Mouse (Mus musculus): ENCODE results near the gene Itga5.
"Not testable (repeated sequence)": the region's sequence is repeated elsewhere in the genome, so short reads cannot be mapped to it uniquely, and the experiment has no call there.

The Itga5 gene

DNA sequence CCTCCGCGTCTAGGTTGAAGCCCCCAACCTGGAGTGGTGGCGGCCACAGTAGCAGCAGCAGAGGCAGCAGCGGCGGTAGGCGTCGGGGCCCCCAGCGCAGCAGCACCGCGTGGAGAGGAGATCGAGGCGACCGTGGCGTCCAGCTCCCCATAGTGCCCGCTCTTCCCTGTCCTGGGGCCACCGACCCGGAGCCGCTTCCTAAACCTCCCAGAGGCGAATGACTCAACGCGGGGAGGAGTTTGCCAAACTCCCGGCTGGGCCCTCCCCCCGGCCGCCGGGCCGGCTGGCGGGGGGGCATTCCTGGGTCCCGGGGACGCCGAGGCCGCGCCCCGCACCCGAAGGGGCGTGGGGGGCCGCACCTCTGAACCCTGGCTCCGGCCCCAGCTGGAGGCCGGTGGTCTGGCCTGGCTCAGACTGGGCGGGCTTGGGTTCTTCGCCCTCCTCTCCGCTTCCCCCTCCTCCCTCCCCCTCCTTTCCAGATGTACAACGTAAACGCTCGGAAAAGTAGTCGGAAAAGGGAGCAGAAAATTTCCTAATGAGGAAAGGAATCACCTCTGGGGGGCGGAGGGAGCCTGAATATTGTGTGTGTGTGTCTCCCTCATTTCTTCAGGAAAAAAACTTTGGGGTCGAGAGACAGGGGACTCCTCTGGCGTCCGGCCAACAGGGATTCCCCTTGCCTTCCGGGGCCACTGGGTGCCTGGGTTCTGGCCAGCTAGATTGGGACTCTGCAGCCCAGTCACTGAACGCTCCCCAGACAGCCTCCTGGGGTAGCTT is at the start of gene Itga5:
Gene Itga5 (minus strand): TSS at position 388 of the 774 bp plus-strand sequence.
- DNase-seq = no peak

DNA sequence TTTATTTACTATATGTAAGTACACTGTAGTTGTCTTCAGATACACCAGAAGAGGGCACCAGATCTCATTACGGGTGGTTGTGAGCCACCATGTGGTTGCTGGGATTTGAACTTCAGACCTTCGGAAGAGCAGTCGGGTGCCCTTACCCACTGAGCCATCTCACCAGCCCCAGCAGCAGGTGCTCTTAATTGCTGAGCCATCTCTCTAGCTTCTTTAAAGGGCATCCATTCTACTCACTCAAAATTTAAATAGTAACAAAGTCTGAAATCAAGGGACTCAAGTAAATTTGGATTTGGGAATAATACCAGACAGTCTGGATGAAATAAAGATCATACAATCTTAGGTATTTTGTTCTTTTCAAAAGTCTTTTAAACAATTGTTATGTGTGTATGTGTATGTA is 39.0 kb upstream of the Itga5 start:
- not testable (repeated sequence) for DNase-seq

DNA sequence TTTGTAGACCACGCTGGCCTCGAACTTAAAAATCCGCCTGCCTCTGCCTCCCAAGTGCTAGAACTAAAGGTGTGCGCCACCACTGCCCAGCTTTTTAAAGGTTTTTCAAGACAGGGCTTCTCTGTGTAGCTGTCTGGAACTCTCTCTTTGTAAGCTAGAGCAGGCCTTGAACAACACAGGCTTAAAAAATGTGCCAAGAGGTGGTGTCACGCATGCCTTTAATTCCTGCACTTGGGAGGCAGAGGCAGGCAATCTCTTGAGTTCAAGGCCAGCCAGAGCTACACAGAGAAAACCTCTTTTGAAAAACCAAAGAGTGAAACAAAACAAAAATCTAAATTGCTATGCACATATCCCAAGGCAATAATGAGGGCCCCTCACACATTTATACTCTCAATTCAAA is 34.8 kb upstream of the Itga5 start:
- no peak for DNase-seq

DNA sequence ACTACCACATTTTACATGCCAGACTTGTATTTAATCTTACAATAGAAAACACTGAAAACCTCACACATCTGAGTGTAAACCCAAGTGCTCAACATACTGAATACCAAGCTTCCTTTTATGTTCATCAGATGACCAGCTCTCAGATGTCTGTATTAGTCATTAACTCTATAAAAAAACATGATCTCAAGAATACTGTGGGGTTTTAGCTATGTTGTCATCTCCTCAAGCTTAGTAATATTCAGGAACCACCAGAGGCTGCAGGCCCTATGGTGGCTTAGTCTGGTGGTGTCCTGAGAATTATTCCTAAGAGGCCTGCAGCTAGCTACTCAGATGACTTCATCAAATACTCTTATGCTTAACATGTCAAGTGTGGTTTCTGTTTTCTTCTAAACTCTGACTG is 27.0 kb upstream of the Itga5 start:
- no peak for DNase-seq

DNA sequence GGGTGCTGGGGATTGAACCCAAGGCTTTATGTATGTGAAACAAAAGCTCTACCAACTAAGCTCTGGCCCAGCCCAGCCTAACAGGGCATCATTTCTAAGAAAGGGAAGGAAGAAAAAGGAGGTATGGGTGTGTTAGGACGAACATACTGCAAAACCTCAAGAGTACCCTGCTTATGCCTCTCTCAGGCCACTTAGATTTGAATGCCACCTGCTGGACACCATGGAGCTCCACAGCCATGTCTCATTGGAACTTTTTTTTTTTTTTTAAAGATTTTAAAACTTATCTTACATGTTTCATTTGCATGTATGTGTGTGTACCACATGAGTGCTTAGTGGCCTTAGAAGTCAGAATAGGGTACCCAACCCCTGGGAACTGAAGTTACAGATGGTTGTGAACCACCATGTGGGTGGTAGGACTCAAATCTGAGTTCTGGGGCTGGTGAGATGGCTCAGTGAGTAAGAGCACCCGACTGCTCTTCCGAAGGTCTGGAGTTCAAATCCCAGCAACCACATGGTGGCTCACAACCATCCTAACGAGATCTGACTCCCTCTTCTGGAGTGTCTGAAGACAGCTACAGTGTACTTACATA is 22.1 kb upstream of the Itga5 start:
- DNase-seq = no peak

DNA sequence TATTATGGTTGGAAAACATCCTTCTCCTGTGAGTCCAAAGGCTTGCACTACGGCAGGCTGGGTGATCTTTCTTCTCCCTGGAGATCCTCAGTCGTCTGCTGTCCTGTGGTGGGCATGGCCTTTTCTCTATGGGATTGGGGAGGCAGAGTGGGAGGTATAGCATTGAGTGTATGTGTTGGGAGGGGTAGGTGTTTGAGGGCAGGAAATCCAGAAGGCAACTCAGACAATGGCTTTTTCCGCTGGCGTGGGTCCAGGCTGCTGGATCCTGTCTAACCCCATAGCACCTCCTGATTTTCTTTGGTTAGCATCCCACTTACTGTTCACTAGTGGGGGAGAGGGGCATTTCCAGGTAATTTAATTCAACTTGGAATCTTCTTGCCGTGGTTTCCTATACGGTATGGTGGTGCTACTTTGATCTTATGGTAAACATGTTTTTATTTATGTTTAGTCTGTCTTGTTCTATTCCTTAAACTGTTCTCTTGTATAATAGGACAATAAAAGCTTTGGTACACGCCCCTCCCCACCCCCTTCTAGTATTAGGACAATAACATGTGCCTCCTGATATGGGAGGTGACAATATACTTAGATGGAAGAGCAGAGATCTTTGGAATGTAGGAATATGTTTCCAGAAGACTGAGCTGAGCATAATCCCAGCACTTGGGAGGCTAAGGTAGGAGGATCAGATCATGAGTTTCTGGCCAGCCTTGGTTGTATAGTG is 17.4 kb upstream of the Itga5 start:
- DNase-seq = no peak

DNA sequence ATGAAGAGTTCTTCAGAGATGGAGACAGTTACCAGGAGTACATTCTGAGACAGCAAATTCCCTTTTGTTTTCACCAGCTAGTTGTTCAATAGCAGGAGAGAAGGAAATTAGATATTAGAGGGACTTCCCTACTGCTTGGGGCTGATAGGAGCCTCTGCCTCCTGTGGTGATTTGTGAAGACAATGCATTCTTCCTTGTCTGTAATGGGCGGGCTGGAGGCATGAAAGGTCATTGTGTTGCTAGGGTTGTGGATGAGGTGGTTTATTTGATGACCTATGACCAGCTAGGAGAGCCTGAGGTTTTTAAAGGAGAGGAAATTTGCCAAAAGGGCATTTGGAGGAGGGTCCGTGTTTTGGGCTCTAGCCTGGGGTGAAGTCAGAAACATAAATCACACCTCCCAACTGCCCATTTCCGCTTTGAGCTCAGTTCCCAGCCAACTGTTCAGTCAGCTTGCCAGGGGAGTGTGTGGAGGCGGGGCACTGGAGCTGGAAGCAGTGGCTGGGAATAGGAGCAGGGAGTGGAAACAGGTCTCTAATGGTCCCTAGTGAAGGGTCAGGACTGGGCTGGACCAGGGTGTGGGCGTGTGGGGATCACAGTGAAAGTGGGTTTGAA is 16.3 kb upstream of the Itga5 start:
- DNase-seq = no peak

DNA sequence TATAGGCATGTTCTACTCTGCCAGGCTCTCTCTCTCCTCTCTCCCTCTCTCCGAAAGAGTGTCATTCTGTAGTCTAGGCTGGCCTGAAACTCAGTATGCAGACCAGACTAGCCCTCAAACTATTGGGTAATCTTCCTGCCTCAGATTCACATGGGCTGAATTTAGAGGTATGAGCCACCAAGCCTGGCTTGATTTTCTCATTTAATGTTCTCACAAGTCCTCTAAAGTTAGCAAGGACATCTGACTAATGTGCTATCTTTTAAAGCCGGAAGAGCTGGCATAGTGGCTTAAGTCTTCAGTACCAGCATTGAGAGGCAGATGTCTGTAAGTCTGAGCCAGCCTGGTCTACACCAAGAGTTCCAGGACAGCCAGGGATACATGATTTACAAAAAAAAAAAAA is 15.5 kb upstream of the Itga5 start:
- no peak for DNase-seq

DNA sequence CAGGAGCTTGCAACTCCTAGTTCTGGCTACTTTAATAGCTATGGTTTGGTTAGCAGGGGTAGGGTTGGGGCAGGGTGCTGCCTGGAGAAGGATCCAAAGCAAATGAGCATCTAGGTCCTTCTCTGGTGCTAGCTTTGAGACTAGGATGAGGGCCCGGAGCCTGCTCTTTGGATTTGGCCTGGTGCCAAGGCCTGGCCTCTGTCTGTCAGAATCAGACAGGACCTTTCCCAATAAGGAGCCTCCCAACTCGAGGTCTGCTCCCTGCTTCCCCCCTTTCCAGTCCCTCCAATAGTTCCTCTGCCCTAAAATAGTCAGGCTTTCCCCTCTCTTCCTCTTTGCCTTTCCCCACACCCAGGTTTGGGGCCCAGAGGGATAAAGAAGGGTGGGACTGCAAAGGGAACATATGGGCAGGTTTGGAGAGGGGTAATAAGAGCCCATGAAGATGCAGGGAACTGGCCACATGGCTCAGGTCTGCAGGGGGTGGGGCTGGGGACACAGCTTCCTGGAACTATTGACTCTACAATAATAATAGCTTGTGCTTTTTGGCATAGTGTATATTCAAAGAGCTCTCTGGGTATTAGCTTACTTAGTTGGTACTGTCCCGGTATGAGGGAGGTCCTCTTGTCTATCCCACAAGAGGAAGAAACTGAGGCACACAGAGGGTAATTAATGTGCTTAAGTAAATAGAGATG is 12.2 kb upstream of the Itga5 start:
- no peak for DNase-seq

DNA sequence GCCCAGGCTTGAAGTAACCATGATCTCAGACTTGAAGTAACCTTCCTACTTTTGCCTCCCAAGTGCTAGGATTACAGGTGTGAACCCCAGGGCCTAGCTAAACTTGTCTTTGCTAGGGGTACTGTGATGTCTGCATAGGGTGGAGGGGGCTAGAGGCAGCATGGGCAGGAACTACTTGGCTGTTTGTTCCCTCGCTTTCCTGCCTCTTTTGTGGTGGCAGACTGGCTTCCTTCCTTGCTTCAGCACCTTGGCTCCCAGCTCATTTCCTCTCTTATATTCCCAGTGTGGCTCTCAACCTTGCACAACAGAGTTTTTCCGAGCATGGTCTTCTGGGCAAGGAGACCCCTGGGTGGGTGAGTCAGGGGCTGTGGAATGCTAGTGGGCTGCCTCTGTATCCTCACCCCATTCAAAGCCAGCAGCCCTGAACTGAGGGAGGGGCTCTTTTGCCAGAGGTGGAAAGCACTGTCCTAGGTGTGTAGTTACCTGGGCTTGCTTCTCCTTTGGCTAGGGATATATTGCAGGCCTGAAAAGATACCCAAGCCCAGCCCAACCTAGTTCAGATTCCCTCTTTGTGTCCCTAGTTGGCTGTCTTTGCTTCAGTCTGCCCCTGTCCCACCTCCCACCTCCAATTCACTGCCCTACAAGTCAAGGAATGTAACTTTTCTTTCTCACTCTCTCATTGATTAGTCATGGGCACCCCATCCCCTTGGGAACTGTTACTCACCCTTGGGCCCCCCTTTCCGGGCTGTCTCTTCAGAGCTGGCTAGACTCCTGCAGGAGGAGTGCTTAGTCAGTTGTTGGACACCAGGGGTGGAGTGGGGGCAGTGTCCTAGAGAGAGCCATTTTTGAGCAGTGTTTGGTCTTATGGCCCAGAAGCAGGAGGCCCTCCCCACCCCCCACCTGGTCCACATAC is 11.4 kb upstream of the Itga5 start:
- no peak for DNase-seq

DNA sequence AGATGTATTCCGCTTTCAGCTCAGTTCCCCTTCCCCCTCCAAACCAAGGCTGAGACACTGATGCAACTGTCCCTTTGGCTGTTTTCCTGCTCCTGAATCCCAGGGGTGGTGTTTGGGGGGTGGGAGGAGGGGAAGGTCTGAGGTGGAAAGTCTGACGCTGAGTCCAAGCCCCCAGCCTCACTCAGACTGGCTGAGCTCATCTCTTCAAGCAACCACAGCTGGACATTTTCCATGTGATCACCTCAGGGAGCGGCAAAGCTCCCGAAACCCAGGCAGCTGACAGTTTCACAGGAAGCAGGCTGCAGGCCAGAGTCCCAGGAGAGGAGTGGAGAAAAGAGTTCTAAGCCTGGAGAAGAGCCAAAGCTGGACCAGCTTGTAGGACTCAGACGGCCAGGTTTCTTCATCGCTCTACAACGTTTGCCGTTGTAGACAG is 10.3 kb upstream of the Itga5 start:
- DNase-seq = no peak

DNA sequence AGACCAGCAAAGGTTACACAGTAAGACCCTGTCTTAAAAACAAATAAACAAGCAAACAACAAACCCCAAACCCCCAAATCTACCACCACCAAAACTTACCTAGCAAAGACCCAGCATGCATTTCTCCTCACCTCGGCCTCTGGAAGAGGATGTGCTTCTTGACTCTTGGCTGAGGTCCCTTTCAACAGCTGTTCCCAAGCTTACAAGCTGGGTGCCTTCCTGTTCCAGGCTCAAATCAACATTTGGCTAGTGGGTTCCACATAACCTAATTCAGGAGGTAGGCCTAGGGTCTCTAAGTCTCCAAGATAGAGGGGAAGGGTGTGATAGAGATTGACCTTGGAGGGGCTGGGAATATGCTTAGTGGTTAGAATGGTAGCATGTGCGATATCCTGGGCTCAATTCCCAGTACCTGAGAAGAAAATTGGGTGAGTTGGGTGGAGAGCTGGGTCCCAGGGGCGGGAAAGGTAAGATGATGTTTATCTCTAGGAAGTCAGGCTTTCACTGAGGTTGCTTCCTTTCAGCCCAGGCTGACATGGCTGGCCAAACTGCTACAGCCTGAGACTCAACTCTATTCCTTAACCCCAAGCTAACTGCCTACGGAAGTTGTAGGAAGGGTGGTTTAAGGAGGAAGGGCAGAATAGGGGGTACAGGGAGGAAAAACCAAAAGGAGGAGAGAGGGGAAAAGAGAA is 8.7 kb upstream of the Itga5 start:
- no peak for DNase-seq

DNA sequence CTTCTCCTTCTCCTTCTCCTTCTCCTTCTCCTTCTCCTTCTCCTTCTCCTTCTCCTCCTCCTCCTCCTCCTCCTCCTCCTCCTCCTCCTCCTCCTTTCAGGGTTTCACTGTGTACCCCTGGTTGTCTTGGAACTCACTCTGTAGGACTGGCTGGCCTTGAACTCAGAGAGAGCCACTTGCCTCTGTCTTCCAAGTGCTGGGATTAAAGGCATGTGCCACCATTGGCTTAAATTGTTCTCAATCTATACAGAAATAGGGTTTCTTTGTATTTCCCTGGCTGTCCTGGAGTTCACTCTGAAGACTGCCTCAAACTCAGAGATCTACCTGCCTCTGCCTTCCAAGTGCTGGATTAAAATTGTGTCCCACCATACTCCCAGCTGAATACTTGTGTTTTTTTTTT is 5.9 kb upstream of the Itga5 start:
- no peak for DNase-seq

DNA sequence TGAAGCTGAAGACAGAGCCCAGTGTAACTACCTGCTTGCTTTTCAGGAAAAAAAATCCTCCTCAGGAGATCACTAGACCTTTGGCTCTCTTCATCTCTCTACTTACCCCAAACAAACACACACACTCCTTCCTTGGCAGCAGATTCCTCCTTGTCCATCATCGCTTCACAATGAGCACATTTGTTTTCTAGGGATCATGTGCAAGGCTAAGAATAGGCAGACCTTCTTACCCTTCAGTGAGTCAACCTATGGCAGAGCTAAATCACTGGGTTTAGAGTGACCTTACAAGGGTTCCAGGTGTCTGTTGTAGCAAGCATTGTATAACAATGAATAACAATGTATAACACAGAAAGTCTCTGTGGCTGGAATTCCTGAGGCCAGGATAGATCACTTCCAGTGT is 5.2 kb upstream of the Itga5 start:
- no peak for DNase-seq

DNA sequence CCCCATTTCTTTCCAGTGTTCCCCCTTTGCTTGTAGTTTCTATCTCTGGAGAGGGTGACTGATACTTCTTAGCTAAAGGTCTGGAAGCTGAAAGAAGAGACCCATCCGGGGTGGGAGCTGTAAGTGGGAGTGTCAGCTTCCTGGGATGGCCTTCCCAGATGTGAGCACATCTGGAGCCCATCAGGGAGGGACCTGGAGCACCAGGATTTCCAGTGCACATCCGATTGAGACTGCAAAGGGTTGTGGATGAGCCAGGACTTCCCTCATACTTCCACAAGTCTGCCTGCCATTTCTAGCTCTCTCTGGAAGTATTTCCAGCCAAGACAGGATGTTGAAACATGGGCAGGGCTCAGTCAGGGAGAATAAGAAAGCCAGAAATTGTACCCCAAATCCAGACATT is 4.6 kb upstream of the Itga5 start:
- DNase-seq = no peak

DNA sequence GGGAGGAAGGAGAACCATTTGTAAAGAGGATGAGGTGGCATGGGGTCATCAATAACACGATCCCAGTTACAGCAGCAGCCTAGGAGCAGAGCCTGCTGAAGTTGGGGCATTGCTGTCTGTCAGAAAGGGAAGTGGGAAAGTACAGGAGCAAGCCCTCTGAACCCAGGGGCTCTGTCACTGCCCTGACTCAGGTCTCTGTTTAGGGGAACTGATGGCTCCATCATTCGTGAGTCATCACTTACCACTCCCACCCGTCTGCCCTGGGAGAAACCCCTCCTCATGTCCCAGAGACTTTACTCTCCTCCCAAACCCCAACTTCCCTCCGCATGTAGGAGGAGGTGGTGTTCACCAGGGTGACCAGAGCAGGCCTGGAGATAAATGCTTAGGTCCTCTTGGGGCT is 3.9 kb upstream of the Itga5 start:
- DNase-seq = no peak

DNA sequence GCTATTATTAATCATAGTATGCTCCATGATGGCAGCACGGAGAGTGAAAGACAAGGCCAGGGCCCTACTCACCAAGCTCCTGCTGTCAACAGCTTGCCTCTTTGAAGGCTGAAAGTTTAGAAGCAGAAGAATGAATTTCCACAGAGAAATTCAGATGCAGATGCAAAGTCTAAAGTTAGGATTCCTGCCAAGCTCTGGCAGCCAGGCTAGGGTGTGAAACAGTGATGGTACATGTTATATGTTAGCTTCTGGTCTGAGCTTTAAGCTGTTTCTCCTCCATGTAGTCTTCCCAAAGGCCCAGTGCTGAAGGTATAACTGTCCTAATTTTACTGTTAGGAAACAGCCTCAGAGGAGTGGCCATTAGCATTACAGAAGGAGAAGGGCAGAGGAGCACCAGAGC is 2.6 kb upstream of the Itga5 start:
- no peak for DNase-seq

DNA sequence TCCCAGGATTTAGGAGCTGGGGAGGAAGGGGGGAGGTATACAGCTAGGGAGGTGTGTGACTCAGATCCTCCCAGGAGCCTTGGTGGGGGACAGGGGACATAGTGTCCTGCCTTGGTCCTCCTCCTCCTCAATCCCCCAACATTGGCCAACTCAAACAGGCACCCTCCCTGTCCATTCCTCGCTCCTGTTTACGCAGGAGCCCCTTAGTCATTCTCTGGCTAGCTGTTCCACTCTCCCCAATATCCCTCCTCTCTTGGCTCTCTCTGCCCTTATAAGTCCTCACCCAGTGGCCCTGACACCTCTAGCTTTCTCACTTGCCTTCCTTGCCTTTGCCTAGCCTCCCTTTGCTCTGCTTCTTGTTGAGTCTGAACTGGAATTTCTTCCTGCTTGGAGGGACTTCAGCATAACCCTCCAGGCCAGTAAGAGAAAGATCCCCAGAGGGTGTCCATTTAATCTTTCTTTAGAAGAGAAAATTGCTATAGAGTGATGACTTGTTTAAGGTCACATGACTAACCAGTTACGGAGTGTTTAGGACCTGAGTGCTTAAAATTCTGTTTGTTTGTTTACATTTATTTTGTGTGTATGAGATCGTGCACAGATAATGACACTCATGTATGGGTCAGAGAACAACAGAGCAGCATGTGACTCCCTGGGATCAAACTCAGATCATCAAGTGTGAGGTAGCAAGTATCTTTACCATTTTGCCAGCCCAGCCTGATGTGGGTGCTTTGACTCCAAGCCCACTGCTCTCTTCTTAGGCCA is 1.8 kb upstream of the Itga5 start:
- no peak for DNase-seq

DNA sequence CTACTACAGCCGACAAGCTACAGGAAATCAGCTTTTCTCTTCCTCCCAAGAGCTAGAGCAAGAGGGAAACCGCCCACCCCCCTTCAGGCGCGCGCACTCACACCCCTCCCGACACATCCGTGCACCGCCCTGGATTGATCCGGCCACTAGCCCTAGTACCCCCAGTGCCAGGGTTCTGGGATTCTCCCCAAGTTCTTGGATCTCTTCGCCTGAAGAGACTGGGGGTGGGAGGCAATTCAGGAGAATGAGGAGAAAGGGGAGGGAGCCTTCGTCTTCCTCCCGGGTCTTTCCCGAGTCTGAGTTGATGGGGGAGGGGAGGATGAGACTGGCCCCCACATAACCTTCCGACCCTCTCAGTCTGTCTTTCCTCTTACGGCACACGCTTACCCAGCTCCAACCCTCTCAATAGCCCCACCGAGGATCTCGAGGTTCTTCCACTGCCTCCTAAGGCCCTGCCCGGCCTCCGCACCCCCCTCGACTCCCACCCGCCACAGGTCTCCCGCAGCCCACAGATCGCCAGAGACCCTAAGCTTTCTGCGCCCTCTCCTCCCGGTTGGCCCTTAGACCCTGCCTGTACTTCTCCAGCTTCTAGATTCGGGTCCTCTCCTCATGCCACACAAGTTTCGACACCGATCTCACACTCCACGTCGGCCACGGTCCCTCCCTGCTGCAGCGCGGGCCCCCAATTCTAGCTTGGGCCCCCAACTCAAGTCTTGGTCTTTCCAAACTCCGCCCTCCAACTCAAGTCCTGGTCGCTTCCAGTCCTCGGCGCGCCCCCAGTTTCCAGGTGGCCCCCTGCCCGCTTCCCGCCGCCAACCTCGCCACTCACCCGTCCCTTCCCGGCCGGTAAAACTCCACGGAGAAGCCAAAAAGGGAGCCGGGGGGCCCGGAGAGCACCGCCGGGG is 840 bp downstream of the Itga5 start:
- no peak for DNase-seq

DNA sequence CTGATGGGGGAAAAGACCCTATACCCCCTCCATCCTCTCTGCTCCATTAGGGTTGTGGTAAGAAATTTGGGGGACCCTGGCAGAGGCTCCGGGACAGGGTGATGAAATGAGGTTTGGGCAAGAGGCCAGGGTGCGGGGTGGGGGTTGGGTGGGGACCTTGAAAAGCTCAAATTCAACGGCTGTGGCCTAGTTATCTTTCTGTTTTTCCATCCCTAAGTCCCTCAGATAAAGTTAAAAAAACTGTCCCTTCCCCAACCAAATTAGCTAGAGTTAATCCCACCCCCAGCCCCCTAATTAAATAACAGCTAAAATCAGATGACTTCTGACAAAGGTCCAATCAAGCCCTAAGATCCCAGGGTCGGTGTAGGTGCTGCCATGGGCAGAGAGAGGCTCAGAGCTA is 1.8 kb downstream of the Itga5 start:
- no peak for DNase-seq
